Comparison of ENCODE assay signal across 27 mouse cellular contexts in the genomic region with DNA sequence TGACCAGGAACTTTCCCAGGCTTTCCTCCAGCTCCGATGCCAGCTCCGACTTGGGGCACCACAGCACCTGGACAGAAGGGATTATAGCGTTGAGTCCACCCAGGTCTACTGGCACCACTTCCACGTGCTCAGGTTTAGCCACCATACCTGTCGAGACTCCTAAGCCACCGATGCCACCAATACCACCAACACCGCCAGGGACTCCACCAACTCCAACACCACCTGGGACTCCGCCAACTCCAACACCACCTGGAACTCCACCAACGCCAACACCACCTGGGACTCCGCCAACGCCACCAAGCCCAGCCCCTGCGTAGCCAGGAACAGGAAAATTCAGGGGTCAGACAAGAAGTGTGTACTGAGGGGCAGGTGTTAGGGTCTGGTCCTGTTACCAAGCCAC. TPM values are rescaled to one million over a fixed set of nuclear protein-coding genes. Genes with fewer than 3 reads are reported as not detected.
A peak's percentile ranks its signal among the peaks of the same experiment; 100 is the strongest.
DNase-seq lines count a peak whose midpoint lies in the region; ATAC-seq and TF ChIP-seq lines count a peak whose summit lies in the region.
"Had no signal": no experiment of that assay in that cellular context is flagged by ENCODE, and none has a peak within 500 bp of the region (broad histone marks: within the 10 kb centered on the region; RNA-seq: fewer than 3 reads in every experiment).

No protein-coding gene starts in this region.

- H3K27me3 ChIP-seq in limb, embryonic 11.5 days (ENCODE audit: control insufficient read depth, insufficient read depth, low read length): no peaks in the 10 kb centered on the region
- H3K27me3 ChIP-seq: embryonic facial prominence, embryonic 13.5 days; embryonic facial prominence, embryonic 15.5 days; forebrain, embryonic 12.5 days; Patski had no signal

- no peaks in the 10 kb centered on the region for H3K9me3 ChIP-seq in limb, embryonic 11.5 days (ENCODE audit: control insufficient read depth, low read length)
- H3K9me3 ChIP-seq: embryonic facial prominence, embryonic 13.5 days; embryonic facial prominence, embryonic 15.5 days; forebrain, embryonic 10.5 days; forebrain, embryonic 12.5 days; G1E had no signal

- no peaks in the 10 kb centered on the region for H3K36me3 ChIP-seq in limb, embryonic 11.5 days (ENCODE audit: control insufficient read depth, insufficient read depth, low read length)
- H3K36me3 ChIP-seq: forebrain, embryonic 10.5 days; forebrain, embryonic 12.5 days; G1E had no signal

- peak; percentile 25 for DNase-seq in gastrocnemius, adult 2 months
- DNase-seq in gastrocnemius, postnatal 10 days: no peak
- peak; percentile 17 for DNase-seq in kidney, postnatal 10 days
- no peak for DNase-seq in kidney, adult 9 months
- no peak for DNase-seq in limb, embryonic 11.5 days (ENCODE audit: low spot score)
- DNase-seq in left cerebral cortex, adult 8-10 months (ENCODE audit: low spot score in 2 of 2): no peak
- DNase-seq: adrenal gland, adult 2 months; adrenal gland, postnatal 10 days; adrenal gland, postnatal 25 days; B cell, adult 2 months; cerebellum, adult 11 months; cerebellum, adult 18-20 months; cerebellum, adult 8-10 months; cerebellum, adult 9-11 months; cerebellum, postnatal 36 days had no signal

- H3K27ac ChIP-seq in gastrocnemius, adult 2 months: no peak overlapping the region
- no peak overlapping the region for H3K27ac ChIP-seq in limb, embryonic 11.5 days (replicated peaks; ENCODE audit: low read depth, low read length)
- H3K27ac ChIP-seq: forebrain, embryonic 10.5 days; forebrain, embryonic 12.5 days had no signal

- ATAC-seq in limb, embryonic 11.5 days (ENCODE audit: insufficient number of reproducible peaks, low FRiP score, low TSS enrichment, low read depth): 0 out of 2 replicates have a peak, but pooled peaks have one; percentile 31
- ATAC-seq: CD4-positive, CD25-positive, alpha-beta regulatory T cell, adult 4 months; forebrain, embryonic 14.5 days; forebrain, embryonic 16.5 days; Patski had no signal

- H3K4me1 ChIP-seq in limb, embryonic 11.5 days (ENCODE audit: control insufficient read depth, insufficient read depth, low read length): peaks cover 6% of the 10 kb centered on the region; the same call in 1 of the 2 replicates
- H3K4me1 ChIP-seq: forebrain, embryonic 12.5 days had no signal

- H3K4me3 ChIP-seq in gastrocnemius, adult 2 months: no peak overlapping the region
- no peak overlapping the region for H3K4me3 ChIP-seq in limb, embryonic 11.5 days (ENCODE audit: low read depth, low read length)
- H3K4me3 ChIP-seq: embryonic facial prominence, embryonic 13.5 days; embryonic facial prominence, embryonic 15.5 days; erythroblast, embryonic 14.5 days; forebrain, embryonic 10.5 days; forebrain, embryonic 12.5 days had no signal

- no peak overlapping the region for H3K9ac ChIP-seq in limb, embryonic 11.5 days (ENCODE audit: low read length)
- H3K9ac ChIP-seq: embryonic facial prominence, embryonic 13.5 days; embryonic facial prominence, embryonic 15.5 days; forebrain, embryonic 12.5 days had no signal

- intact Hi-C loops in gastrocnemius, adult 2 months (cut with DNase I): no loop called here

- H3K4me2 ChIP-seq in limb, embryonic 11.5 days (ENCODE audit: low read depth, severe bottlenecking): no peak overlapping the region
- H3K4me2 ChIP-seq: embryonic facial prominence, embryonic 13.5 days; embryonic facial prominence, embryonic 15.5 days; forebrain, embryonic 12.5 days had no signal

- no peak for TF ChIP-seq CTCF in gastrocnemius, adult 2 months (IDR thresholded peaks at IDR 0.05)

- 89% methylated on average over 12 of the region's 12 CpGs for WGBS in limb, embryonic 11.5 days

RNA-seq across cellular contexts. Expression of a gene that starts 18.0 kb away (rescaled TPM):
- total RNA-seq in gastrocnemius, adult 2 months (2021): 10 to 100 TPM; 17.6 to 31.6 TPM
- total RNA-seq in gastrocnemius, postnatal 10 days (2021): 100 to 1,000 TPM; 199 to 219 TPM
- 3.8 and 4.2 TPM in 2 replicates for polyA plus RNA-seq in limb, embryonic 11.5 days (2014; fragmentation: Nextera tagmentation; extraction: Ambion mirVana)
- total RNA-seq in left cerebral cortex, adult 8-10 months (2022): 10 to 100 TPM in 1 of 4 experiments, 1 to 10 TPM in 3; 8.3 to 10.9 (median 8.8) TPM
- total RNA-seq: CH12.LX; common myeloid progenitor, adult 5-6 weeks had no signal
- polyA plus RNA-seq: CD4-positive, CD25-positive, alpha-beta regulatory T cell, adult 4 months; erythroblast, embryonic 14.5 days; G1E; Patski had no signal

RNA-seq across cellular contexts. Expression of a gene that starts 40.7 kb away (rescaled TPM):
- 1 to 10 TPM; 1.5 to 2.2 TPM for total RNA-seq in gastrocnemius, adult 2 months (2021)
- total RNA-seq in gastrocnemius, postnatal 10 days (2021): 10 to 100 TPM in 1 of 2 experiments, 1 to 10 TPM in 1; 8.4 to 11.4 TPM
- polyA plus RNA-seq in limb, embryonic 11.5 days (2014; fragmentation: Nextera tagmentation; extraction: Ambion mirVana): 5.4 and 5.6 TPM in 2 replicates
- 10 to 100 TPM; 58.8 to 65.9 (median 63.1) TPM for total RNA-seq in left cerebral cortex, adult 8-10 months (2022)

Comparison
In these comparisons a context has a peak if more than half of its experiments do, and no peak if none do; other contexts are left out.
1. DNase-seq: peak in gastrocnemius, adult 2 months (single experiment) and kidney, postnatal 10 days (single experiment); none in gastrocnemius, postnatal 10 days (single experiment), kidney, adult 9 months (single experiment), limb, embryonic 11.5 days (single experiment) and left cerebral cortex, adult 8-10 months (0 of 2).
2. RNA of a gene that starts 18.0 kb away (total RNA-seq): 199 to 219 TPM in gastrocnemius, postnatal 10 days; 17.6 to 31.6 TPM in gastrocnemius, adult 2 months and 8.3 to 10.9 TPM in left cerebral cortex, adult 8-10 months; every median in the first group is over 4 times any median in the second.
3. RNA of a gene that starts 40.7 kb away (total RNA-seq): 58.8 to 65.9 TPM in left cerebral cortex, adult 8-10 months; 8.4 to 11.4 TPM in gastrocnemius, postnatal 10 days and 1.5 to 2.2 TPM in gastrocnemius, adult 2 months; every median in the first group is over 4 times any median in the second.